Comparison of ENCODE assay signal across 21 mouse cellular contexts in the genomic region with DNA sequence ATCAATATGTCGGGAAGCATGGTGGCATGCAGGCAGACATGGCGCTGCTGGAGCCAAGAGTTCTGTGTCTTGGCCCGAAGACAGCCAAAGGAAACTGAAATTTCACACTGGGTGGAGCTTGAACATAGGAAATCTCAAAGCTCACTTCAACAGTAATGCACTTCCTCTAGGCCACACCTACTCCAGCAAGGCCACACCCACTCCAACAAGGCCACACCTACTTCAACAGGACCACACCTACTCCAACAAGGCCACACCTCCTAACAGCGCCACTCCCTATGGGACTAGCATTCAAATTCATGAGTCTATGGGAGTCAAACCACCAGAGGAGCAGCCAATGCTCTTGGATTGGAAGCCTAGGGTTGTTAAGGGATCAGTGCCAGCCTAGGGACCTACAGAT. TPM values are rescaled to one million over a fixed set of nuclear protein-coding genes. Genes with fewer than 3 reads are reported as not detected.
DNase-seq lines count a peak whose midpoint lies in the region; ATAC-seq and TF ChIP-seq lines count a peak whose summit lies in the region.
"Had no signal": no experiment of that assay in that cellular context is flagged by ENCODE, and none has a peak within 500 bp of the region (broad histone marks: within the 10 kb centered on the region; RNA-seq: fewer than 3 reads in every experiment).

No protein-coding gene starts in this region.

- H3K9me3 ChIP-seq in MEL (replicated peaks; ENCODE audit: insufficient read depth, low read length): no peaks in the 10 kb centered on the region
- no peaks in the 10 kb centered on the region for H3K9me3 ChIP-seq in liver, postnatal 0 days (ENCODE audit: low read length)
- H3K9me3 ChIP-seq in kidney, embryonic 14.5 days (ENCODE audit: control insufficient read depth, low read length): no peaks in the 10 kb centered on the region
- H3K9me3 ChIP-seq: embryonic facial prominence, embryonic 15.5 days had no signal

- no peak overlapping the region for H3K4me3 ChIP-seq in MEL (ENCODE audit: control insufficient read depth in 1 of 2, insufficient read depth in 1 of 2, low read depth in 2 of 2, low read length in 2 of 2)
- no peak overlapping the region for H3K4me3 ChIP-seq in liver, postnatal 0 days (ENCODE audit: low read depth, low read length)
- no peak overlapping the region for H3K4me3 ChIP-seq in kidney, embryonic 14.5 days (ENCODE audit: low read length)
- H3K4me3 ChIP-seq: embryonic facial prominence, embryonic 15.5 days; gastrocnemius, adult 2 months had no signal

- H3K4me1 ChIP-seq in MEL (ENCODE audit: control insufficient read depth in 1 of 2, insufficient read depth in 2 of 2, low read length in 2 of 2): peaks cover 4 to 6% of the 10 kb centered on the region in 2 experiments
- peaks cover 7% of the 10 kb centered on the region; the same call in 1 of the 2 replicates for H3K4me1 ChIP-seq in liver, postnatal 0 days (ENCODE audit: insufficient read depth)
- H3K4me1 ChIP-seq in kidney, embryonic 14.5 days (ENCODE audit: control insufficient read depth, insufficient read depth, low read length): peaks cover 13% of the 10 kb centered on the region; the same call in 1 of the 2 replicates

- H3K79me2 ChIP-seq in MEL (ENCODE audit: control insufficient read depth, insufficient read depth, low read length, poor library complexity): peaks cover 9% of the 10 kb centered on the region

- H3K27ac ChIP-seq in MEL (ENCODE audit: control insufficient read depth, low read depth, low read length): no peak overlapping the region
- H3K27ac ChIP-seq in liver, postnatal 0 days (ENCODE audit: low read depth): no peak overlapping the region
- no peak overlapping the region for H3K27ac ChIP-seq in kidney, embryonic 14.5 days (ENCODE audit: low read depth, low read length)
- H3K27ac ChIP-seq: embryonic facial prominence, embryonic 15.5 days; gastrocnemius, adult 2 months; hindbrain, embryonic 14.5 days; macrophage had no signal

- no peak for TF ChIP-seq EP300 in MEL (IDR thresholded peaks at IDR 0.05; ENCODE audit: low read depth in 1 of 2, low read length in 2 of 2)
- no peak for TF ChIP-seq EP300 in liver, postnatal 0 days (IDR thresholded peaks at IDR 0.05; ENCODE audit: low read depth)

- H3K27me3 ChIP-seq in MEL (ENCODE audit: control insufficient read depth in 1 of 2, insufficient read depth in 2 of 2, low read length in 2 of 2): no peaks in the 10 kb centered on the region
- H3K27me3 ChIP-seq in liver, postnatal 0 days (ENCODE audit: insufficient read depth, low read length): no peaks in the 10 kb centered on the region
- no peaks in the 10 kb centered on the region for H3K27me3 ChIP-seq in kidney, embryonic 14.5 days (ENCODE audit: control insufficient read depth, insufficient read depth, low read length)
- H3K27me3 ChIP-seq: embryonic facial prominence, embryonic 15.5 days had no signal

- no peak for TF ChIP-seq POLR2A in MEL (IDR thresholded peaks at IDR 0.05; ENCODE audit: control insufficient read depth in 1 of 2, insufficient read depth in 1 of 2, low read depth in 1 of 2, low read length in 2 of 2, poor library complexity in 1 of 2)

- ATAC-seq in CD4-positive, CD25-positive, alpha-beta regulatory T cell, adult 4 months: no peak
- no peak for ATAC-seq in liver, postnatal 0 days
- no peak for ATAC-seq in kidney, embryonic 14.5 days (ENCODE audit: low FRiP score, low TSS enrichment)
- ATAC-seq: forebrain, embryonic 14.5 days had no signal

- 78% methylated on average over 4 of the region's 4 CpGs for WGBS in liver, postnatal 0 days (ENCODE audit: insufficient replicate concordance)
- WGBS in kidney, embryonic 14.5 days: 85% methylated on average over 4 of the region's 4 CpGs

- no peak for TF ChIP-seq CTCF in MEL (IDR thresholded peaks at IDR 0.05 in 2 of 3, conservative IDR thresholded peaks at IDR 0.05 in 1 of 3; ENCODE audit: control insufficient read depth in 1 of 3, insufficient read depth in 1 of 3, low read depth in 2 of 3, low read length in 3 of 3, poor library complexity in 1 of 3, severe bottlenecking in 1 of 3)
- TF ChIP-seq CTCF in liver, postnatal 0 days (IDR thresholded peaks at IDR 0.05; ENCODE audit: low read depth): no peak

- peak; percentile 46 for DNase-seq in CD4-positive, CD25-positive, alpha-beta regulatory T cell, adult 2 months (ENCODE audit: low read depth, low spot score)
- peak; percentile 26 for DNase-seq in A20 (ENCODE audit: low read depth, low spot score)
- DNase-seq in MEL (ENCODE audit: low read depth, low spot score): peak; percentile 51
- peak; percentile 36 for DNase-seq in liver, postnatal 0 days
- no peak for DNase-seq in embryo, embryonic 10.5 days (ENCODE audit: low spot score)
- no peak for DNase-seq in urinary bladder, postnatal 25 days (ENCODE audit: low spot score)
- DNase-seq: adrenal gland, adult 8-10 months; cerebellum, adult 2 months; cerebellum, postnatal 36 days; gastrocnemius, adult 2 months; heart, postnatal 4 days; kidney, adult 8-10 months; kidney, postnatal 14 days; layer of hippocampus, adult 9-11 months; lung, embryonic 14.5 days had no signal

- TF ChIP-seq RAD21 in MEL (IDR thresholded peaks at IDR 0.05; ENCODE audit: low read depth, low read length): no peak

- H3K36me3 ChIP-seq in MEL (ENCODE audit: control insufficient read depth in 1 of 2, insufficient read depth in 2 of 2, low read length in 2 of 2): peaks cover 0 to 4% of the 10 kb centered on the region in 2 experiments; a peak in 2 of 4 replicates
- no peaks in the 10 kb centered on the region; the same call in 1 of the 2 replicates for H3K36me3 ChIP-seq in liver, postnatal 0 days (replicated peaks; ENCODE audit: insufficient read depth, low read length)
- 0 out of 2 replicates have a peak, but pooled peaks cover 4% of the 10 kb centered on the region for H3K36me3 ChIP-seq in kidney, embryonic 14.5 days (ENCODE audit: control insufficient read depth, insufficient read depth, low read length)

- no peak overlapping the region for H3K4me2 ChIP-seq in liver, postnatal 0 days (ENCODE audit: low read depth, low read length)
- H3K4me2 ChIP-seq in kidney, embryonic 14.5 days (replicated peaks; ENCODE audit: low read depth, low read length): no peak overlapping the region
- H3K4me2 ChIP-seq: embryonic facial prominence, embryonic 15.5 days; hindbrain, embryonic 14.5 days; lung, embryonic 14.5 days had no signal

- no peak overlapping the region for H3K9ac ChIP-seq in MEL (ENCODE audit: control insufficient read depth, low read depth, low read length, poor library complexity, severe bottlenecking)
- no peak overlapping the region for H3K9ac ChIP-seq in liver, postnatal 0 days (replicated peaks)
- no peak overlapping the region for H3K9ac ChIP-seq in kidney, embryonic 14.5 days (ENCODE audit: low read depth, low read length)
- H3K9ac ChIP-seq: embryonic facial prominence, embryonic 15.5 days; hindbrain, embryonic 14.5 days; lung, embryonic 14.5 days had no signal

TF ChIP-seq in MEL, 35 proteins besides CTCF, POLR2A, EP300 and RAD21:
- TF ChIP-seq JUND (IDR thresholded peaks at IDR 0.05; ENCODE audit: low read depth, low read length) (no peak), TCF12 (IDR thresholded peaks at IDR 0.05; ENCODE audit: low read depth, low read length) (no peak), UBTF (IDR thresholded peaks at IDR 0.05; ENCODE audit: borderline replicate concordance, insufficient read depth, low read depth, low read length) (no peak)

RNA-seq across cellular contexts. Expression of a gene that starts 33.8 kb away (rescaled TPM):
- polyA plus RNA-seq in CD4-positive, CD25-positive, alpha-beta regulatory T cell, adult 4 months (2017; shearing (Covaris generic)): 100 to 1,000 TPM; 490 to 635 TPM
- 72.0 and 78.6 TPM in 2 replicates for total RNA-seq in MEL (2012; rRNA removed)
- polyA plus RNA-seq in MEL (2012; ENCODE audit: insufficient read depth in 1 of 2, insufficient read length in 2 of 2, low read depth in 1 of 2, low replicate concordance in 2 of 2, missing spikeins in 1 of 2): 10 to 100 TPM; 93.9 to 100.0 TPM
- 53.3 and 55.5 TPM in 2 replicates for polyA plus RNA-seq in liver, postnatal 0 days (2015; fragmentation: Nextera tagmentation; extraction: Ambion mirVana)
- 114 and 160 TPM in 2 replicates for polyA plus RNA-seq in kidney, embryonic 14.5 days (2014; fragmentation: Nextera tagmentation; extraction: Ambion mirVana)

Comparison
In these comparisons a context has a peak if more than half of its experiments do, and no peak if none do; other contexts are left out.
1. DNase-seq: peak in CD4-positive, CD25-positive, alpha-beta regulatory T cell, adult 2 months (single experiment), A20 (single experiment), MEL (single experiment) and liver, postnatal 0 days (single experiment); none in embryo, embryonic 10.5 days (single experiment) and urinary bladder, postnatal 25 days (single experiment).